Mouse (Mus musculus): ENCODE results near the gene Itpr2. TPM values are rescaled to one million over a fixed set of nuclear protein-coding genes. Genes with fewer than 3 reads are reported as not detected.

Itpr2 gene
- polyA plus RNA-seq, 1 experiment from 2014 or later = 9.3 TPM

GRCm38 (mm10) chr6:146527537-146527936, 25.5 kb upstream of the Itpr2 start:
- Histone ChIP-seq H3K27me3 (replicated peaks) (no peaks in the 10 kb centered on the region), H3K27ac (no peak overlapping the region), H3K9me3 (no peaks in the 10 kb centered on the region), H3K9ac (no peak overlapping the region), H3K4me3 (no peak overlapping the region), H3K36me3 (replicated peaks) (no peaks in the 10 kb centered on the region), H3K4me2 (no peak overlapping the region), H3K4me1 (no peaks in the 10 kb centered on the region)
- ATAC-seq (replicated peaks) = no peak
- WGBS = 83% methylated on average over 2 of the region's 2 CpGs

GRCm38 (mm10) chr6:146525500-146525899, 23.5 kb upstream of the Itpr2 start:
- H3K4me1 ChIP-seq = no peaks in the 10 kb centered on the region
- no peak for ATAC-seq (replicated peaks)
- no peaks in the 10 kb centered on the region for H3K36me3 ChIP-seq (replicated peaks)
- H3K4me2 ChIP-seq = no peak overlapping the region
- H3K4me3 ChIP-seq = no peak overlapping the region
- H3K9me3 ChIP-seq = no peaks in the 10 kb centered on the region
- H3K27me3 ChIP-seq (replicated peaks) = no peaks in the 10 kb centered on the region
- H3K9ac ChIP-seq = no peak overlapping the region
- no peak overlapping the region for H3K27ac ChIP-seq
- 85% methylated on average over 2 of the region's 2 CpGs for WGBS

GRCm38 (mm10) chr6:146521456-146522245, 19.6 kb upstream of the Itpr2 start:
- 79% methylated on average over 5 of the region's 5 CpGs for WGBS
- ATAC-seq (replicated peaks) = no peak
- Histone ChIP-seq H3K4me1 (no peaks in the 10 kb centered on the region), H3K9ac (no peak overlapping the region), H3K27me3 (replicated peaks) (no peaks in the 10 kb centered on the region), H3K4me2 (no peak overlapping the region), H3K9me3 (no peaks in the 10 kb centered on the region), H3K4me3 (no peak overlapping the region), H3K36me3 (replicated peaks) (no peaks in the 10 kb centered on the region), H3K27ac (no peak overlapping the region)

- H3K36me3 ChIP-seq (replicated peaks) = no peaks in the 10 kb centered on the region
- 65% methylated on average over 2 of the region's 2 CpGs for WGBS
- H3K9ac ChIP-seq = no peak overlapping the region
- ATAC-seq (replicated peaks) = no peak
- H3K4me1 ChIP-seq = no peaks in the 10 kb centered on the region
- H3K4me2 ChIP-seq = no peak overlapping the region
- H3K9me3 ChIP-seq = no peaks in the 10 kb centered on the region
- no peaks in the 10 kb centered on the region for H3K27me3 ChIP-seq (replicated peaks)
- no peak overlapping the region for H3K27ac ChIP-seq
- no peak overlapping the region for H3K4me3 ChIP-seq
These were observed 17.0 kb upstream of the Itpr2 start for GRCm38 (mm10) chr6:146519019-146519418.

GRCm38 (mm10) chr6:146515936-146516335, 13.9 kb upstream of the Itpr2 start:
- H3K36me3 ChIP-seq (replicated peaks) = no peaks in the 10 kb centered on the region
- no peak overlapping the region for H3K4me3 ChIP-seq
- H3K27me3 ChIP-seq (replicated peaks) = no peaks in the 10 kb centered on the region
- no peak overlapping the region for H3K9ac ChIP-seq
- H3K4me1 ChIP-seq = no peaks in the 10 kb centered on the region
- ATAC-seq (replicated peaks) = no peak
- H3K27ac ChIP-seq = no peak overlapping the region
- H3K4me2 ChIP-seq = no peak overlapping the region
- WGBS = 82% methylated on average over 6 of the region's 6 CpGs
- H3K9me3 ChIP-seq = no peaks in the 10 kb centered on the region

GRCm38 (mm10) chr6:146514531-146514948, 12.5 kb upstream of the Itpr2 start:
- H3K36me3 ChIP-seq (replicated peaks) = no peaks in the 10 kb centered on the region
- no peaks in the 10 kb centered on the region for H3K4me1 ChIP-seq
- WGBS = 49% methylated on average over 7 of the region's 7 CpGs
- H3K4me3 ChIP-seq = no peak overlapping the region
- no peak for ATAC-seq (replicated peaks)
- H3K27me3 ChIP-seq (replicated peaks) = no peaks in the 10 kb centered on the region
- no peaks in the 10 kb centered on the region for H3K9me3 ChIP-seq
- no peak overlapping the region for H3K9ac ChIP-seq
- no peak overlapping the region for H3K4me2 ChIP-seq
- no peak overlapping the region for H3K27ac ChIP-seq

GRCm38 (mm10) chr6:146513899-146514298, 11.9 kb upstream of the Itpr2 start:
- H3K4me1 ChIP-seq = no peaks in the 10 kb centered on the region
- no peaks in the 10 kb centered on the region for H3K27me3 ChIP-seq (replicated peaks)
- no peaks in the 10 kb centered on the region for H3K36me3 ChIP-seq (replicated peaks)
- no peak overlapping the region for H3K27ac ChIP-seq
- H3K4me3 ChIP-seq = no peak overlapping the region
- H3K9me3 ChIP-seq = no peaks in the 10 kb centered on the region
- H3K4me2 ChIP-seq = no peak overlapping the region
- no peak for ATAC-seq (replicated peaks)
- WGBS = 65% methylated on average over 5 of the region's 5 CpGs
- no peak overlapping the region for H3K9ac ChIP-seq

GRCm38 (mm10) chr6:146513384-146513783, 11.4 kb upstream of the Itpr2 start:
- ATAC-seq (replicated peaks) = no peak
- H3K36me3 ChIP-seq (replicated peaks) = no peaks in the 10 kb centered on the region
- no peak overlapping the region for H3K4me3 ChIP-seq
- no peak overlapping the region for H3K27ac ChIP-seq
- no peak overlapping the region for H3K4me2 ChIP-seq
- 91% methylated on average over 8 of the region's 8 CpGs for WGBS
- no peaks in the 10 kb centered on the region for H3K4me1 ChIP-seq
- H3K27me3 ChIP-seq (replicated peaks) = no peaks in the 10 kb centered on the region
- H3K9ac ChIP-seq = no peak overlapping the region
- H3K9me3 ChIP-seq = no peaks in the 10 kb centered on the region

- no peaks in the 10 kb centered on the region for H3K27me3 ChIP-seq (replicated peaks)
- H3K4me1 ChIP-seq = no peaks in the 10 kb centered on the region
- ATAC-seq (replicated peaks) = no peak
- H3K9ac ChIP-seq = no peak overlapping the region
- H3K36me3 ChIP-seq (replicated peaks) = no peaks in the 10 kb centered on the region
- H3K4me2 ChIP-seq = no peak overlapping the region
- no peak overlapping the region for H3K4me3 ChIP-seq
- WGBS = 82% methylated on average over 8 of the region's 8 CpGs
- no peak overlapping the region for H3K27ac ChIP-seq
- H3K9me3 ChIP-seq = no peaks in the 10 kb centered on the region
These were observed 9.5 kb upstream of the Itpr2 start for GRCm38 (mm10) chr6:146511511-146511910.

GRCm38 (mm10) chr6:146509891-146510290, 7.9 kb upstream of the Itpr2 start:
- H3K27me3 ChIP-seq (replicated peaks) = no peaks in the 10 kb centered on the region
- no peak for ATAC-seq (replicated peaks)
- no peaks in the 10 kb centered on the region for H3K4me1 ChIP-seq
- H3K9me3 ChIP-seq = no peaks in the 10 kb centered on the region
- no peaks in the 10 kb centered on the region for H3K36me3 ChIP-seq (replicated peaks)
- WGBS = 82% methylated on average over 2 of the region's 2 CpGs
- H3K9ac ChIP-seq = no peak overlapping the region
- H3K4me2 ChIP-seq = no peak overlapping the region
- no peak overlapping the region for H3K27ac ChIP-seq
- no peak overlapping the region for H3K4me3 ChIP-seq

GRCm38 (mm10) chr6:146504459-146504858, 2.4 kb upstream of the Itpr2 start:
- Histone ChIP-seq H3K27me3 (replicated peaks) (peaks cover 21% of the 10 kb centered on the region), H3K27ac (no peak overlapping the region), H3K4me3 (no peak overlapping the region), H3K36me3 (replicated peaks) (no peaks in the 10 kb centered on the region), H3K9me3 (no peaks in the 10 kb centered on the region), H3K4me2 (no peak overlapping the region), H3K9ac (no peak overlapping the region), H3K4me1 (peaks cover 21% of the 10 kb centered on the region)
- 86% methylated on average over 2 of the region's 2 CpGs for WGBS
- no peak for ATAC-seq (replicated peaks)

GRCm38 (mm10) chr6:146502856-146503255, 833 bp upstream of the Itpr2 start:
- Histone ChIP-seq H3K9ac (no peak overlapping the region), H3K4me2 (peak overlapping the region; percentile 100), H3K27ac (no peak overlapping the region), H3K36me3 (replicated peaks) (no peaks in the 10 kb centered on the region), H3K4me3 (peak overlapping the region; percentile 61), H3K27me3 (replicated peaks) (peaks cover 21% of the 10 kb centered on the region), H3K9me3 (no peaks in the 10 kb centered on the region), H3K4me1 (peaks cover 21% of the 10 kb centered on the region)
- no peak for ATAC-seq (replicated peaks)
- 34% methylated on average over 3 of the region's 3 CpGs for WGBS

GRCm38 (mm10) chr6:146501316-146501865, 632 bp downstream of the Itpr2 start:
- peak; percentile 45 for ATAC-seq (replicated peaks)
- H3K4me2 ChIP-seq = peak overlapping the region; percentile 100
- peak overlapping the region; percentile 4; the same call in 1 of the 2 replicates for H3K27ac ChIP-seq
- H3K9me3 ChIP-seq = no peaks in the 10 kb centered on the region
- peaks cover 21% of the 10 kb centered on the region for H3K4me1 ChIP-seq
- peaks cover 21% of the 10 kb centered on the region for H3K27me3 ChIP-seq (replicated peaks)
- peak overlapping the region; percentile 37; the same call in 1 of the 2 replicates for H3K9ac ChIP-seq
- peak overlapping the region; percentile 61 for H3K4me3 ChIP-seq
- H3K36me3 ChIP-seq (replicated peaks) = no peaks in the 10 kb centered on the region
- WGBS = 2% methylated on average over 29 of the region's 30 CpGs

Measured in midbrain, embryonic 15.5 days (tissue).